Mouse (Mus musculus): Measurements from ENCODE around the gene Arpc4.

DNA sequence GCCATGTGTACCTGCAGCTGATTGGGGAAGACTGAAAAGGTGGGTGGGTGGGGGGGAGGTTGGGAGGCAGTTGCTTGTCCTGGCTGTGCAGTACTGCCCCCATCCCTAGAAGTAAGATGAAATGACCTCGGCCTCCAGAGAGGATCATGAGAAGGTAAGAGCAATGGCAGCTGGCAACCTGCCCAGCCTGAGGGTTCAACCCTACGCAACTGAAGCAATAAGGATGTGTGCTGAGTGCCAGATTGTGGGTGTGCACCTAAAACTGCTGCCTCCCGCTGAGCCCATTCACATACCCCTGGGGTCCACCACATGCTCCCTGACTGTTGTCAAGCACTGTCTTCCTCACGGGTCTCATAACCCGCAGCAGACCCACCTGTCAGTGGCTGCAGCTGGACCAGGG is 38.5 kb downstream of the Arpc4 start:
- TF ChIP-seq POLR2A (IDR thresholded peaks at IDR 0.05; ENCODE audit: control insufficient read depth in 1 of 2, insufficient read depth in 1 of 2, low read depth in 1 of 2, low read length in 2 of 2, poor library complexity in 1 of 2), result no peak
- TF ChIP-seq GATA1 (IDR thresholded peaks at IDR 0.05; ENCODE audit: low read depth, low read length), result no peak
- TF ChIP-seq MEF2A (IDR thresholded peaks at IDR 0.05; ENCODE audit: extremely low read depth, insufficient replicate concordance, low read depth, low read length, poor library complexity, severe bottlenecking), result no peak
- no peak for TF ChIP-seq MAFK (IDR thresholded peaks at IDR 0.05; ENCODE audit: borderline replicate concordance, low read depth, low read length)
- no peak for TF ChIP-seq BHLHE40 (IDR thresholded peaks at IDR 0.05; ENCODE audit: borderline replicate concordance, low read depth, low read length)
- TF ChIP-seq CTCF (IDR thresholded peaks at IDR 0.05 in 2 of 3, conservative IDR thresholded peaks at IDR 0.05 in 1 of 3; ENCODE audit: control insufficient read depth in 1 of 3, insufficient read depth in 1 of 3, low read depth in 2 of 3, low read length in 3 of 3, poor library complexity in 1 of 3, severe bottlenecking in 1 of 3), result no peak
- no peak for TF ChIP-seq EP300 (IDR thresholded peaks at IDR 0.05; ENCODE audit: low read depth in 1 of 2, low read length in 2 of 2)
- TF ChIP-seq TAL1 (IDR thresholded peaks at IDR 0.05; ENCODE audit: low read length), result no peak
- no peak for TF ChIP-seq ELF1 (IDR thresholded peaks at IDR 0.05; ENCODE audit: low read depth, low read length)
- no peak for TF ChIP-seq SMC3 (IDR thresholded peaks at IDR 0.05; ENCODE audit: low read depth, low read length)

Data from MEL (cell line).